Mouse (Mus musculus): ENCODE results near the gene Sgf29.

Gene Sgf29

DNA sequence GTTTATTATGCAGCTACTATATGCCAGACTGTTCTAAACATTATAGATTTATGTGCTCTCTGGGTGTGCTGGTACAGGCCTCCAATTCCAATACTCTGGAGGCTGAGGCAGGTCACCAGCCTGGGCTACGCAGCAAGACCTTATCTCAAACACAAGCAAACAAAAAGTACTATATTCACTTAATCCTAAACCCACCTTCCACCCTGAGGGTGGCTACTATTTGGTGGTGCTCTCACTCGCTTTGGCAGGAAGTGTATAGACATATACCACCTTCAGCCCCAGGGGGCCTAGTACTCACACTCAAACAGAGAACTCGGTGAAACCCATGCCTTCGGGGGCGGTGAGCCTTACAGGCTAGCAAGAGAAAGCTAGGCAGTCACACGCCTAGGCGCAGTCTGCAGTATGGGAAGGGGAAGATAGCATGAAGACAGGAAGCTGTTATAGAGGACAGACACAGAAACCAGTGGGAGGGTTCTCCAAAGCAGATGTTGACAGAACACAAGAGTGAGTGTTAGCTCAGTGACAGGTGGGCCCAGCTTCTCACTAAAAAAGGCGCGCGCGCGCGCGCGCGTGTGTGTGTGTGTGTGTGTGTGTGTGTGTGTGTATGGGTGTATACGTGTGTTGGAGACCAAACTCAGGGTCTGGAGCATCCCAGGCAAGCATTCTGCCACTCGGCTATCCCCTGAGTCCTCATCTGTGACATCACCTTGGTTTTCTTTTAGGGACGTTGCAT, 58.5 kb downstream of the Sgf29 start, which contains the start of gene Coro1a:
Gene Coro1a, minus strand, starts transcription at position 346 of the 733 bp plus-strand sequence.
- peak; percentile 84 for DNase-seq

DNA sequence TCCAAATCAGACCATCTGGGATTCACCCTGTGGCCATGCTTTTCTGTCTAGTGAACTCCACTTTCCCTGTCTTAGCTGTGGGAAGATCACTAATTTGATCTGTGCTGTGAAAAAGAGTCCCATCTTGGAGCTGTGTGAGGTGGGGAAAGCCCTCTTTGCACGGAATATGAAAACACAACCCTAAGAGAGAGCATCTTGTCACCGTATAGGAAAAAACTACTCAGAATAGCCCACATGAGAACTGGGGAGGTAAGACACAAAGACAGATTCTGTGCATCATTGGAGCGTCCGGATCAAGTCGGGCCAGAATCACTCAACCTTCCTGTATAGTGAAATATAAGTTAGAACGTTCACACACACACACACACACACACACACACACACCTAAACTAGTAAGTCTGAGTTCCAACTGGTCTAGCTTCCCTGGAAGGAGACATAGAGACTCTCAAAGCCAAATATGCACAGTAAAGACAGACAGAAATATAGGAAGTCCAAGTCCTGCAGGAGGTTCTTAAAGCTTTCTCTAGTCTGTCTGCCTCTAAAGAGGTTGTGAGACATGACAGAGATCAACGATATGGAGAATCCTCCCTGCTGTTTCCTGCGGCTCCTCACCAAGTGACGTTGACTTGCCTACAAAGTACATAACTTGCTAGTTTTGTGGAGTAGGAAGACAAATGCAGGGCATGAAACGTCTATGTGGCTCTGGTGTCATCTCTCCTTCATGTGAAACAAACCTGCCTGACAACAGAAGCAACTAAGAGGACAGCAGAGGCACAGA, 59.3 kb downstream of the Sgf29 start:
- no peak for DNase-seq

DNA sequence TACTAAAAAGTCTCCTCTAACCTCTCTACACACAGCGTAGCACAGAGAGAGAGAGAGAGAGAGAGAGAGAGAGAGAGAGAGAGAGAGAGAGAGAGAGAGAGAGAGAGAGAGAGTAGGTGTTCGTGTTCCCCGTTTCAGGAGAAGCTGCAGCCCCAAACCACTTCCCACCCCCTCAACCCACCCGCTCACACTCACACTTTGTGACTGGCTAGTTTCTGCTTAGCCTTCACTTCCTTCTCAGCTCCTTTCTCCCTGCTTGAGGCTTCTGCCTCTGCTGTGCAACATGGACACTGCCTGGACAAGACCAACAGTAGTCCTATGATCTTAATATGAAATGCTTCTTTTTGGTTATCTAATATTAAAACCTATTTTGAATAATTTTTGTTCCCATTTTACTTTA, 61.2 kb downstream of the Sgf29 start:
- DNase-seq = no peak

DNA sequence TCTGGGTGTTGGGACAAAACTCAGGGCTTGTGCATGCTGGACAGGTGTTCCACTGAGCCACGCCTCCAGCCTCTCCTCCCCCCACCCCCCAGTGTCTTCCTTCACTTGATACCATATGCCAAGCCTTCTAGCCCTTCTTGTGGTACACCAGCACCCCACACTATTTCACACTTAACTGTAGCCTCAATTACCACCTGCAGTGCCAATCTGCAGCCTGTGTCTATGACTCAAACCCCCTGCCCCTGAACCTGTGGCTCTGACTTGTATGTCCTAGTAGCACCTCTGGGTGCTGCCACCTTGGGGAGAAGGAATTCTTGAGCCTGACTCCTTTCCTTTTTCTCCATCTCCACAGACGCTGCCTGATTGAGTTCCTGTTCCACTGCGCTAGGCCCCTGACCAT, 62.8 kb downstream of the Sgf29 start:
- DNase-seq = peak; percentile 57

DNA sequence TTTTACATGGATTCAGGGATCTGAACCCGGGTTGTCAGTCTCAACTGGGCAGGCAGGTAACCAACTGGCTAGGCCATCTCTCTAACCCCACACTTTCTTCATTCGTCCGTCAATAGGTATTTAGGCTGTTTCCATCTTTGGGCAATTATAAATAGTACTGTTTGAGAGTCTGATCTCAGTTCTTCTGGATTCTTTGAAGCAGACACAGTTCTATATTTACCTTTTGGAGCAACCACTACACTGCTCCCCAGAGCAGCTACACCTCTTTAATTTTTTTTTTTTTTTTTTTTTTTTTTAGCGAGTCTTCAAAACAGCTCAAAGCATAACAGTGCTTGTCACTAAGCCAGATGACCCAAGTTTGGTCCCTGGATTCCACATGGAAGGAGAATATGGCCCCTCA, 66.6 kb downstream of the Sgf29 start:
- no peak for DNase-seq

DNA sequence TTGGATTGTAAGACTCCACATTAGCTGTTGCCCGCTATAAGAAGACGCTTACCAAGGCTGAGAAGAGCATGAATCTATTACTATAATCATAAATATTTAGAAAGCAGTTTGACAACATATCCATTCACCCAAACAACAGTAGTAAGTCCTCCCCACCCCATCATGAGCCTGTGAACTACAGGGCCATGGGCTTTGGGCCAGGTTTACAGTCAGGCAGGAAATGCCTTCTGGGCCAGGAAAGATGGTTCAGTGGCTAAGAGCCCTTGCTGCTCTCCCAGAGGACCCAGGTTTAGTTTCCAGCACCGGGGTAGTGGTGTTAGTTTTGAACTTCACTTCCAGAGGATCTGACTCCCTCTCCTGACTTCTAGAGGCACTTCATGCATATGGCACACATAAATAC, 68.5 kb downstream of the Sgf29 start:
- no peak for DNase-seq

DNA sequence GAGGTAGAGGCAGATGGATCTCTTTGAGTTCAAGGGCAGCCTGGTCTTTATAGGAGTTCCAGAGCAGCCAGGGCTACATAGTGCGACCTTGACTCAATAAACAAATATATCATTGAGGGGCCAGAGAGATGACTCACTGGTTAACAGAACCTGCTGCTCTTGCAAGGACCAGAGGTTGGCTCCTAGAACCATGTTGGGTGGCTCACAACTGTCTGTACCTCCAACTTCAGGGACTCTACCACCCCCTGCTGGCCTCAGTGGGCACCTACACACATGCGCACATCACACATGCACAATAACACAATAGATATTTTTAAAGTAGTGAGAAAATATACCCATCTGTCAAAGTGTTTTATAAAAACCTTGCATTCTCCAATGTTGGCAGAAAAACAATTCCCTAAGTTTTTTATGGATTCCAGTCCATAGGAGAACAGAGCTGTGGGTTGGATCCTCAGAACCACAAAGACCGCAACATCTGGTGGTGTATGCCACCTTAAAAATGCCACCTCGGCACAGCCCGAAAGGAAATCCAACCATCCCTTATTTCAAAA, 69.8 kb downstream of the Sgf29 start:
- peak; percentile 49 for DNase-seq

DNA sequence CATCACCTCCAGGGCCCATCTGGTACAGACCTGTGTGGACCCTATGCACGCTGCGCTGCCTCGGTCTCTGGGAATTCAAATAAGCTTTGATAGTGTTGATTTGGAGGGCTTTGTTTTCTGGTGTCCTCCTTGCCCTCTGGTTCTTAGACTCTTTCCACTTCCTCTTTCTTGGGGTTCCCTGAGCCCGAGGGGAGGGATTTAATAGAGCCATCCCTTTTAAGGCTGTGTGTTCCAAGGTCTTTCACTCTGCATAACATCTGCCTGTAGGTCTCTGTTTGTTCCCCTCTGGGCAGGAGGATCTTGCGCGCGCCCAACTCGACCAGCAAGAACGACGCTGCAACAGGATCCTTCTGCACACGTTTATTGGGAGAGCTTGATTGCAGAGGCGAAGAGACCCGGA, 72.5 kb downstream of the Sgf29 start:
- DNase-seq = no peak
